Mouse (Mus musculus) subcutaneous adipose tissue, adult 2 months (tissue): ENCODE results near the gene Gm10961. TPM values are rescaled to one million over a fixed set of nuclear protein-coding genes. Genes with fewer than 3 reads are reported as not detected.

ENCODE experiments used
- polyA plus RNA-seq: library from polyadenylated mRNA; depleted of rRNA; stranded (reverse); fragments of >200 nt; gene quantifications from 2 replicates; pipeline ENCODE4 v1.2.3, GENCODE M21; 2012; ENCODE audit warnings: low replicate concordance; rRNA removed

The Gm10961 gene
- polyA plus RNA-seq, result not detected in 2 replicates

DNA sequence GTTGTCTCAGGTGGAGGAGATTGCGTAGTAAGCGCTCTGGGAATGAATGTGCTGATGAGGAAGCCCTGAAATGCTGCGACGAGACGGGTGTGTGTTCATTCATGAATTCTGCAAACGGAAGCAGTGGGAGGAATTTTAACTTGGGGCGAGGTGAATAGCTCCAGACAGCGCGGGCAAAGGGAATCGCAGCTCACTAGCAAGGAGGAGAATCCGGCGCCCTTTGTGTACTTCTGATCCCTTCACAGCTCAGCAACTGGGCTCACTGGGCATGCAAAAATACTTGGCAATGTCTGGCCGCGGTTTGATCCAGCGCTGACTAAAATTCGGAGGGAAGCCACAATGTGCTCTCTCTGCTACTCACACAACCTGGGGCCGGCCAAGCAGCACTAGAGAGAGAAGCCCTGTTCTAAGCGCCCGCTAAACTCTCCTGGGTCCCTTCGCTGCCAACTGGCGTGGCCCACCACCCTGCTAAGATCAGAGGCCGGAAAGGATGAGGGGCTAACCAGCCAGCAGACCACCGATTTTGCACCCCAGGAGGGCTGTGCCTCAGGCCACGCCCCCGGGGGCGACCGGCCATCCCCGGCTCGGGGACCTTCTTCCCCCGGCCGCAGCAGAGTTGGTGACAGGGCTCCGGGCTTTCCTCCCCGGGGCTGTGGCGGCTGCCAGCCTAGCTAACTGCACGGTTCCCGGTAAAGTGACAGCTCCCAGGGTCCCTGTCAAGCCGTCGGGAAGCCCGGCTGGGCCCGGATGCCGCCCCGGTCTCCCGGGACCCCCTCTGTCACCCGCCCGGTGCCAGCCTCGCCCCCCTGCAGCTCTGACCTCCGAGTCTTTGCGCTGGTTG, at the start of gene Gm10961:
Gene Gm10961, plus strand, starts transcription at position 641 of the 841 bp plus-strand sequence.

DNA sequence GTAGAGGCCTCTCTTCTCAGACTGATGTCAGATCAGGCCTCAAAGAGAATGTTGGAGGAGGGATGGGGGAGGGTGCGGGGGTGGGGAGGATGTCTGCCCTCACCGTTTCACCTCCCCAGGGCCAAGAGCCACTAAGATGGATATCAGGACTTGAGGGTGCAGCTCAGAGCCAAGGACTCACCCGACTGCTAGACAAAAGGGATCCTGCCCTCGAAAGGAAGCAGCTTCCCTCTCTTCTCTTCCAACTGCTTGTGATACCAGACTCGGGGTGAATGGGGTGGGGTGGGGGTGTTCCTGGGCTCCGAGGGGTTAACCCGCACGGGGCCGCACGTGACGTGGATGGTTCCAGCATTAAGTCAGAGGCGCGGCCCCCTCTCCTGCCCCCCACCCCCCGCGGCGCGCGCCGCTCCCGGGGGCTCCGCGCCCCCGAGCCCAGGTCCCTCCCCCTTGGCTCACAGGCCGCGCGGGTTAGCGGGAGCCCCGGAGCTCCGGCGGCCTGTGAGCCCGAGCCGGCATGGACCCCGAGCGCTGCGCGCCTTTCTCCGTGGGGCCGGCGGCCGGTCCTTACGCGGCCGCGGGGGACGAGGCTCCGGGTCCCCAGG, 36.4 kb upstream of the Gm10961 start, which contains the start of gene Alx3:
Gene Alx3, plus strand, starts transcription at position 370 of the 602 bp plus-strand sequence.

DNA sequence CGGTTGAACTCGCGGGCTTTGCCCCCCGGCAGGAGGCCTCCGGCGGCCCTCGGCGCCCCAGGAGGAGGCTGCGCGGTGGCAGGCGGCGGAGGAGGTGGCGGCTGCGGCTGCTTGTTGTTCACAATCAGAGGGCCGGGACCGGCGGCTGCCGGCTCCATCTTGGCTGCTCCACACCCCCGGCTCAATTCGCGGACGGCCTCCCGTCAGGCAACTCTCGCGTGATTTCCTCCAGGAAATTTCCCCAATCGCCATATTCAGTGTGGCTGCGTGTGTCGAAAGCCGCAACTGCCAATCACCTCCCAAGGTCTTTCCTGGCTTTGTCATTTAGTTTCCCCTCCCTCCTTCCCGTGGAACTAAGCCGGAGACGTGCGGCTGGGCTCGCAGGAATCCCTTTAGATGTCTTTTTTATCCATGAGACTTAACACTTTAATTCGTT, 419 bp downstream of the Gm10961 start, which contains the start of gene Strip1:
Gene Strip1, minus strand, starts transcription at position 172 of the 436 bp plus-strand sequence.

Other genes starting within 250 kb of the Gm10961 start
- 0.59 and 0.60 TPM in 2 replicates for gene Kcnc4, start 171.8 kb upstream of the Gm10961 start, polyA plus RNA-seq
- 1.3 and 9.0 TPM in 2 replicates for gene Slc6a17, start 113.3 kb upstream of the Gm10961 start, polyA plus RNA-seq
- gene Ubl4b, start 76.2 kb upstream of the Gm10961 start, polyA plus RNA-seq, result not detected in 2 replicates
- gene Alx3, start 36.3 kb upstream of the Gm10961 start, polyA plus RNA-seq, result 0.27 and 0.34 TPM in 2 replicates
- 45.0 and 70.0 TPM in 2 replicates for gene Strip1, start 372 bp downstream of the Gm10961 start, polyA plus RNA-seq
- 76.6 and 87.5 TPM in 2 replicates for gene Ahcyl1, start 65.2 kb downstream of the Gm10961 start, polyA plus RNA-seq
- 38.3 and 43.2 TPM in 2 replicates for gene Csf1, start 129.1 kb downstream of the Gm10961 start, polyA plus RNA-seq
- gene Eps8l3, start 245.9 kb downstream of the Gm10961 start, polyA plus RNA-seq, result 0.08 TPM in 1 of 2 replicates, not detected in the other